Mouse (Mus musculus): ENCODE data around the gene Zfp61. TPM values are rescaled to one million over a fixed set of nuclear protein-coding genes. Genes with fewer than 3 reads are reported as not detected.
"Not testable (repeated sequence)": the region's sequence is repeated elsewhere in the genome, so short reads cannot be mapped to it uniquely, and the experiment has no call there.

The Zfp61 gene
- polyA plus RNA-seq, 1 experiment from 2014 or later: 16.7 TPM

DNA sequence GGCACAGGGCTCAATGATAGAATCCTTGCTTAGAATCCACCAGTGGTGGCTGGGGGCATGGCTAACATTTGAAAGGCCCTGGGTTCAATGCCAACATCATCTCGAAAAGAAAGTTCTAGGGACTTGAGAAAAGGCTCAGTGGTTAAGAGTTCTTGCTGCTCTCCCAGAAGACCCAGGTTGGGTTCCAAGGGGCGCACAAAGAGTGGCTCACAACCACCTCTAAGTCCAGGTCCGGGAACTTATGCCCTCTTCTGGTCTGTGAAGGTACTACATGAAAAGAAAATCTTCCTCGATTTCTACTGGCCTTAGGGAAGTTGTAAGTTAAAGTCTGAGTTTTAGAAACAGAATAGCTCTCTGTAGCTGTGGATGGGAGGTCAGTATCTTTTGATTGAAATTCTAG lies 14.9 kb downstream of the Zfp61 start:
- Histone ChIP-seq H3K9me3 (ENCODE audit: low read length) (no peaks in the 10 kb centered on the region), H3K4me3 (ENCODE audit: low read depth, low read length) (no peak overlapping the region), H3K4me2 (replicated peaks; ENCODE audit: low read depth, low read length) (no peak overlapping the region), H3K9ac (replicated peaks; ENCODE audit: low read depth) (no peak overlapping the region), H3K36me3 (ENCODE audit: insufficient read depth, low read length) (peaks cover 8% of the 10 kb centered on the region; the same call in 1 of the 2 replicates), H3K4me1 (ENCODE audit: insufficient read depth, low read depth, low read length) (no peaks in the 10 kb centered on the region), H3K27me3 (replicated peaks; ENCODE audit: insufficient read depth, low read length) (no peaks in the 10 kb centered on the region), H3K27ac (ENCODE audit: low read length) (no peak overlapping the region)
- TF ChIP-seq CTCF (IDR thresholded peaks at IDR 0.05): no peak; the same call in 1 of the 2 replicates
- TF ChIP-seq EP300 (IDR thresholded peaks at IDR 0.05): no peak
- DNase-seq (ENCODE audit: low spot score) (no peak), ATAC-seq (no peak)
- 44% methylated on average over 4 of the region's 4 CpGs for WGBS

DNA sequence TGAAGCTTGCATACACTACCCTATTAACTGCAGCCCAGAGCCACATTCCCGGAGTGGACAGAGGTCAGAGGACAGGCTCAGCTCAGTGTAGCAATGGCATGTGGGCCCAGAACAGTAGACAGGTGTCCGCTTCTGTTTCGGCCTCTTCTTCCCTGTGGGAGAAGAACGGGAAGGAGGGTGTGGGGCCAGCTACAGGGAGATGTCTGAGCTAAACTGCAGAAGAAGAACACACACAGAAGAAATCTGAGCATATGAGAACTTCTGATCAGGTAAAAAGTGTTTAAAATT lies 20.2 kb downstream of the Zfp61 start:
- H3K4me1 ChIP-seq (ENCODE audit: insufficient read depth, low read depth, low read length): no peaks in the 10 kb centered on the region
- no peak overlapping the region for H3K9ac ChIP-seq (replicated peaks; ENCODE audit: low read depth)
- whole genome bisulfite sequencing: 56% methylated on average over 4 of the region's 4 CpGs
- no peaks in the 10 kb centered on the region for H3K9me3 ChIP-seq (ENCODE audit: low read length)
- H3K4me2 ChIP-seq (replicated peaks; ENCODE audit: low read depth, low read length): no peak overlapping the region
- ATAC-seq (no peak), DNase-seq (ENCODE audit: low spot score) (no peak)
- no peak overlapping the region for H3K4me3 ChIP-seq (ENCODE audit: low read depth, low read length)
- no peak for TF ChIP-seq EP300 (IDR thresholded peaks at IDR 0.05)
- TF ChIP-seq CTCF (IDR thresholded peaks at IDR 0.05): no peak
- no peaks in the 10 kb centered on the region for H3K36me3 ChIP-seq (ENCODE audit: insufficient read depth, low read length)
- no peaks in the 10 kb centered on the region for H3K27me3 ChIP-seq (replicated peaks; ENCODE audit: insufficient read depth, low read length)
- no peak overlapping the region for H3K27ac ChIP-seq (ENCODE audit: low read length)

DNA sequence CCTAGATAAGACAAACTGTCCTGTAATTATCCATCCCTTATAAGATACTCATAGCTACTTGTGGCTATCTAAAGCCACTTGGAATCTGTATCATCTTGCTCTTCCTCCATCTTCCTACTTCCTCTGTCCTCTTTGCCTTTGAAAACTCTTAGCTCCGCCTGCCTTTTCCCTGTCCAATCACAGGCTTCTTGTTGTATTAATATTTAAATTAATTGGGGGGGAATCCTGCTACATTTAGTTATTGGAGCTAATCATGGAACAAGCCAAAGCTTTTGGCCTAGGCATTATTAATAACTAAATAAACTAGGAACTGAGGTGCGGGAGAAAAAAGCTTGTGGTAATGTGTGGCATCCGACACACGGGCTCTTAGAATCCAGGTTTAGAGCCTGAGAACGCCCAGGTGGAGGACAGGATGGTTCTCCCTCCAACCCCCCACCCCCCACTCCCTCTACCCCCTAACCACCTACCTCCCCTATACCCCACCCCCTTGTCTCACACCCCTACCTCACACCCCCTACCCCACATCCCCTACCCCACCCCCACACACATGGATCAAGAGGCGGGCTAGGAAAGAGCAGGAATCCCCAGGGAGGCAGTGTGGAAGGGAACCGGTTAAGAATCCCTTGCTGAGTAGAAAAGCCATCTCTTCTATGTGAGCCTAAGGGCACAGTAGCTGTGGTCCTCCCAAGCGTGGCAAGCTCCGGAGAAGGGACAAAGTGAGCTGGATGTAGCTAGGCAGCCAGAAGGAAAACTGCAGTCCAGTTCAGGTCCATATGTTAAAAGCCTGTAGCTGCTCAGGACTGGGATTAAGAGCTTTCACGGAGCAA lies 20.8 kb downstream of the Zfp61 start:
- Histone ChIP-seq H3K9me3 (ENCODE audit: low read length) (no peaks in the 10 kb centered on the region), H3K9ac (replicated peaks; ENCODE audit: low read depth) (no peak overlapping the region), H3K4me1 (ENCODE audit: insufficient read depth, low read depth, low read length) (no peaks in the 10 kb centered on the region), H3K4me3 (ENCODE audit: low read depth, low read length) (no peak overlapping the region), H3K27me3 (replicated peaks; ENCODE audit: insufficient read depth, low read length) (no peaks in the 10 kb centered on the region), H3K27ac (ENCODE audit: low read length) (no peak overlapping the region), H3K4me2 (replicated peaks; ENCODE audit: low read depth, low read length) (no peak overlapping the region), H3K36me3 (ENCODE audit: insufficient read depth, low read length) (no peaks in the 10 kb centered on the region)
- ATAC-seq: no peak
- TF ChIP-seq EP300 (IDR thresholded peaks at IDR 0.05) (no peak), CTCF (IDR thresholded peaks at IDR 0.05) (no peak)
- DNase-seq (ENCODE audit: low spot score): no peak
- 51% methylated on average over 10 of the region's 10 CpGs for WGBS

DNA sequence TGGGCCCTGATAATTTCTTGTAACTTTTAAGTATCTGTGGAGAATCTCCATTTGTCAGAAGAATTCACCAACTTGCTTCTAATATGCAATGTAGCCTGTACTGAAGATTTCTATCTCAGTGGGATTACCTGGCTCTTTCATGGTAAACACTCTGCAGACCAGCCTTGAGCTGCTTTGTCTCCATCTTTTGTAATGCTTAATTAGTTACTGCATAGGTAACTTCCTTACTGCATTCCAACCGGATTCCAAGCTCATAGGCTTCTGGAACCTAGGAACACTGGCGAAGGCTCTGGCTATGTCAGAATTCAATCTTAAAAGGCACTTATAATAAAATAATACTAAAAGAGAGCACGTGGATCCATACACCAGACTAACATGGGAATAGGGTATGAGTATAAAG lies 22.3 kb downstream of the Zfp61 start:
- not testable (repeated sequence) for ATAC-seq; DNase-seq (ENCODE audit: low spot score); H3K4me2 ChIP-seq (replicated peaks; ENCODE audit: low read depth, low read length); H3K27ac ChIP-seq (ENCODE audit: low read length); H3K27me3 ChIP-seq (replicated peaks; ENCODE audit: insufficient read depth, low read length); H3K9ac ChIP-seq (replicated peaks; ENCODE audit: low read depth); H3K4me1 ChIP-seq (ENCODE audit: insufficient read depth, low read depth, low read length); H3K36me3 ChIP-seq (ENCODE audit: insufficient read depth, low read length); H3K4me3 ChIP-seq (ENCODE audit: low read depth, low read length); H3K9me3 ChIP-seq (ENCODE audit: low read length)
- WGBS: 90% methylated on average over 3 of the region's 3 CpGs

DNA sequence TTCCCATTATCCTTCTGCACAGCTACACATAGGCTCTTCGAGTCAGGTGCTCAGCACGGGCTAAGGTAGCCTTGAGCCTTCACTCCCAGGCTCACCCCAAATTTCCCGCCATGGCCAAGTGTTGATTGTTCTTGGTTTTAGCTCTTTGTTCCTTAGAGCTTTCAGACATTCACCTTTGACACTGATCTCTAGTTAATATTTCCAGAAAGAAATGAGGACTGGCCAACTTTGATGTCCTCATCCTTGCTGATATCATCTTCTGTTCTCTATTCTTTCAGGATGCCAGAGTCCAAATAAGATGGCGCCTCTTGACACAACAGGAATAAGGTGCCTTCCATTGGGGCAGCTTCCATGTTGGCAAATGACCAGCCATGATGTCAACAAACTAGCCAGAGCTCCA lies 26.6 kb downstream of the Zfp61 start:
- TF ChIP-seq EP300 (IDR thresholded peaks at IDR 0.05): no peak
- no peak for TF ChIP-seq CTCF (IDR thresholded peaks at IDR 0.05)
- Histone ChIP-seq H3K4me2 (replicated peaks; ENCODE audit: low read depth, low read length) (no peak overlapping the region), H3K9me3 (ENCODE audit: low read length) (no peaks in the 10 kb centered on the region), H3K4me1 (ENCODE audit: insufficient read depth, low read depth, low read length) (peaks cover 3% of the 10 kb centered on the region; the same call in 1 of the 2 replicates), H3K27me3 (replicated peaks; ENCODE audit: insufficient read depth, low read length) (no peaks in the 10 kb centered on the region), H3K27ac (ENCODE audit: low read length) (no peak overlapping the region), H3K9ac (replicated peaks; ENCODE audit: low read depth) (no peak overlapping the region), H3K4me3 (ENCODE audit: low read depth, low read length) (no peak overlapping the region), H3K36me3 (ENCODE audit: insufficient read depth, low read length) (peaks cover 7% of the 10 kb centered on the region; the same call in 1 of the 2 replicates)
- no peak for ATAC-seq
- DNase-seq (ENCODE audit: low spot score): no peak
- 95% methylated on average over 4 of the region's 4 CpGs for WGBS

DNA sequence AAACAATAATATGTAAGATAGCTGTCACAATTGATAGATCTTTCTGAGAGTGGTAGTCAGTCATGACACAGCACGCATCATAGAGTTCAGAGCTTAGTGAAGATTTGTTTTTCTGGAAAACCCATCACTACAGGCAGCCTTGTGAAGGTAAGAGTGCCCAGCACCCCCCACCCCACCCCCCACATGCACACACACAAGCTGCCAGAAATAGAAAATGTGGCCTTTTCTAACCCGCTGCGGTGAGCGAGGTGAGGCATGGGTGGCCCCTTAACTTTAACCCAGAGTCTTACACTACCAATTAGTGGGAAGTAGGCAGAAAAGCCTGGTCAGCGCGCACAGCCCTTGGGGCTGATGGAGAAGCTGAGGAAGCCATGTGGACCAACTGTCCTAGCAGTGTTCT lies 29.8 kb downstream of the Zfp61 start:
- ATAC-seq (no peak), DNase-seq (ENCODE audit: low spot score) (no peak)
- WGBS: 87% methylated on average over 6 of the region's 6 CpGs
- no peak for TF ChIP-seq CTCF (IDR thresholded peaks at IDR 0.05)
- TF ChIP-seq EP300 (IDR thresholded peaks at IDR 0.05): no peak
- no peak overlapping the region for H3K4me3 ChIP-seq (ENCODE audit: low read depth, low read length)
- no peak overlapping the region for H3K9ac ChIP-seq (replicated peaks; ENCODE audit: low read depth)
- H3K4me2 ChIP-seq (replicated peaks; ENCODE audit: low read depth, low read length): no peak overlapping the region
- no peaks in the 10 kb centered on the region for H3K27me3 ChIP-seq (replicated peaks; ENCODE audit: insufficient read depth, low read length)
- H3K9me3 ChIP-seq (ENCODE audit: low read length): no peaks in the 10 kb centered on the region
- H3K36me3 ChIP-seq (ENCODE audit: insufficient read depth, low read length): peaks cover 7% of the 10 kb centered on the region; the same call in 1 of the 2 replicates
- peaks cover 3% of the 10 kb centered on the region; the same call in 1 of the 2 replicates for H3K4me1 ChIP-seq (ENCODE audit: insufficient read depth, low read depth, low read length)
- H3K27ac ChIP-seq (ENCODE audit: low read length): no peak overlapping the region
